Mouse (Mus musculus) heart, embryonic 15.5 days (tissue): ENCODE results near the gene Vps37d. TPM values are rescaled to one million over a fixed set of nuclear protein-coding genes. Genes with fewer than 3 reads are reported as not detected.

ENCODE experiments used
- ATAC-seq: fragments of 200-750 bp; cut with Nextera tagmentation; replicated peaks from 2 replicates; pipeline ENCODE4 v1.8.0; 2017; ENCODE audit warnings: low read depth, moderate TSS enrichment; ENCODE audit not compliant: insufficient number of reproducible peaks, insufficient read depth, low FRiP score
- H3K27ac ChIP-seq: fragments of 300-500 bp; sonication (generic); 2 replicates; pipeline ENCODE4 v1.5.1; 2015; ENCODE audit warnings: mild to moderate bottlenecking, inconsistent platforms
- H3K27me3 ChIP-seq: fragments of 300-500 bp; sonication (generic); 2 replicates; pipeline ENCODE4 v1.6.1; 2015; ENCODE audit warnings: inconsistent platforms
- H3K36me3 ChIP-seq: fragments of 300-500 bp; sonication (generic); 2 replicates; pipeline ENCODE4 v1.6.1; 2015; ENCODE audit warnings: mild to moderate bottlenecking, inconsistent platforms
- H3K4me1 ChIP-seq: fragments of 300-500 bp; sonication (generic); replicated peaks from 2 replicates; pipeline ENCODE4 v1.6.1; 2015; ENCODE audit warnings: inconsistent platforms
- H3K4me2 ChIP-seq: fragments of 300-500 bp; sonication (generic); 2 replicates; pipeline ENCODE4 v1.6.1; 2015; ENCODE audit warnings: inconsistent platforms, mild to moderate bottlenecking, moderate library complexity
- H3K4me3 ChIP-seq: fragments of 300-500 bp; sonication (generic); 2 replicates; pipeline ENCODE4 v1.5.1; 2015; ENCODE audit warnings: mild to moderate bottlenecking, inconsistent platforms
- H3K9ac ChIP-seq: fragments of 300-500 bp; sonication (generic); 2 replicates; pipeline ENCODE4 v1.6.1; 2015; ENCODE audit warnings: mild to moderate bottlenecking, inconsistent platforms
- H3K9me3 ChIP-seq: fragments of 300-500 bp; sonication (generic); replicated peaks from 2 replicates; pipeline ENCODE4 v1.6.1; 2016; ENCODE audit warnings: inconsistent platforms
- WGBS: fragments of 180-500 bp; shearing (Covaris S2); methylation state at CpG from one replicate; pipeline ENCODE4 v1.1.7; 2015; ENCODE audit warnings: mixed read lengths; 5-methylcytosine and 5-hydroxymethylcytosine counted together
- polyA plus RNA-seq: library from polyadenylated mRNA; unstranded; fragments of >200 nt; fragmentation: Nextera tagmentation; extraction: Ambion mirVana; gene quantifications from 2 replicates; pipeline ENCODE4 v1.2.1, GENCODE M21; 2015

Gene Vps37d
- polyA plus RNA-seq, 1 experiment from 2014 or later: 2.5 TPM

DNA sequence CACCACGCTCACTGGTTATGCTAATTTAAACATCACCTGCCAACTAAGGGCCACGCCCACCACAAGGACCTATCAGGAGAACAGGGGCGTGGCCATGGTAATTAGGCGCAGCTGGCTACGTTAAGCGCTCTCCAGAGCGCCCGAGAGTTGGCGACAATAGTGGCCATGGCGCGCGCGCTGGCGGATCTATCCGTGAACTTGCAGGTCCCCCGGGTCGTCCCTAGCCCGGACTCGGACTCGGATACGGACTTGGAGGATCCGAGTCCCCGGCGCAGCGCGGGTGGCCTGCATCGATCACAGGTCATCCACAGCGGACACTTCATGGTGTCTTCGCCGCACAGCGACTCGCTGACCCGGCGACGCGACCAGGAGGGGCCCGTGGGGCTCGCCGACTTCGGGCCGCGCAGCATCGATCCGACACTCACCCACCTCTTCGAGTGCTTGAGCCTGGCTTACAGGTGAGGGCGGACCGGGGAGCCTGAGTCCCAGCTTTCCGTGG lies 28.7 kb upstream of the Vps37d start:
- ATAC-seq: peak; percentile 63
- Histone ChIP-seq H3K9me3 (no peaks in the 10 kb centered on the region), H3K4me1 (peaks cover 19% of the 10 kb centered on the region), H3K36me3 (no peaks in the 10 kb centered on the region), H3K4me3 (peak overlapping the region; percentile 56), H3K27me3 (peaks cover 69% of the 10 kb centered on the region), H3K27ac (no peak overlapping the region), H3K9ac (peak overlapping the region; percentile 56), H3K4me2 (peak overlapping the region; percentile 94)
- WGBS: under 1% methylated on average over 48 of the region's 48 CpGs

DNA sequence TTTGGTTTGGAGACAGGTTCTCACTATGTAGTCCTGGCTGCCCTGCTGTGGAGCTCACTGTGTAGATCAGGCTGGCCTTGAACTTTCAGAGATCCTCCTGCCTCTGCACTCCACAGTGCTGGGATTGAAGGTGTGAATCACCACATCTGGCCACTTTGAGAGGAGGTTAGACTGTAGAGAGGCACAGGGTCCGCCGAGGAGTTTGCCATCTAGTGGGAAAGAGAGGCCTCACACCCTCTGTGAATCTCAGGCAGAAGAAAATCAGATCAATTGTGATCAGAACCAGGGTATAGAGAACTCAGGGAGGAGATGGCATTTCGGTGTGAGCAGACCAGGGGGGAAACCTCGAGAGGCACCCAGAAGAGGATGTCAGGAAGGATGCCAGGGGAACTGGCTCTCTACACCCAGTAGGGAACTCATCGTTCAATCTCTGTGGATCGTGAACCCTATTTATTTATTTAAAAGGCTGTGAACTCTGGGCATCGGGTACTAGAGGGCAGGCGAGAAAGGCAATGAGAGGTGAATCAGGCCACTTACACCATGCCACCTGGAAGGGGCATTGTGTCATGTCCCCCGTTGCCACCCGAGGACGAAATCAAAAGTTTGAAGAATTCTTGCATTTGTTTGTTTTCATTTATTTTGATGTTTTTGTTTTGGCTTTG lies 26.1 kb upstream of the Vps37d start:
- Histone ChIP-seq H3K36me3 (no peaks in the 10 kb centered on the region), H3K4me2 (no peak overlapping the region), H3K27ac (no peak overlapping the region), H3K27me3 (peaks cover 53% of the 10 kb centered on the region), H3K4me3 (no peak overlapping the region), H3K9ac (no peak overlapping the region), H3K9me3 (no peaks in the 10 kb centered on the region), H3K4me1 (peaks cover 19% of the 10 kb centered on the region)
- no peak for ATAC-seq
- WGBS: 58% methylated on average over 11 of the region's 11 CpGs

DNA sequence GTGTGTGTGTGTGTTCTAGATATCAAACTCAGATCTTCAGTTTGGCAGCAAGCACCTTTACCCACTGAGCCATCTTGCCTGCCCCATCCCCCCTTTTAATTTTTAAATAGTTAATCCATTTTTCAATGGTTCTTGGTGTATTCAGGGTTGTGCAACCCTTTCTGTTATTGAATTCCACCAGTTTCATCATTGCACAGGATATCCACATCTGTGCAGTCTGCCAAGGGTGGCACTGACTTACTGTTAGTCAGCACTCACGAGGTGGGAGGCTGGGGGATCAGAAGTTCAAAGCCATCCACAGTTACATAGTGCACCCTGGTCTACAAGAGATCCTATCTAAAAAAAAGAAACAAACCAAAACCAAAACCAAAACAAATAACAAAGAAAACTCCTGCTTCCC lies 22.9 kb upstream of the Vps37d start:
- Histone ChIP-seq H3K9me3 (no peaks in the 10 kb centered on the region), H3K4me3 (no peak overlapping the region), H3K36me3 (no peaks in the 10 kb centered on the region), H3K4me2 (no peak overlapping the region), H3K4me1 (no peaks in the 10 kb centered on the region), H3K27me3 (peaks cover 32% of the 10 kb centered on the region), H3K9ac (no peak overlapping the region), H3K27ac (no peak overlapping the region)
- no peak for ATAC-seq
- 56% methylated on average over 1 of the region's 1 CpGs for WGBS

DNA sequence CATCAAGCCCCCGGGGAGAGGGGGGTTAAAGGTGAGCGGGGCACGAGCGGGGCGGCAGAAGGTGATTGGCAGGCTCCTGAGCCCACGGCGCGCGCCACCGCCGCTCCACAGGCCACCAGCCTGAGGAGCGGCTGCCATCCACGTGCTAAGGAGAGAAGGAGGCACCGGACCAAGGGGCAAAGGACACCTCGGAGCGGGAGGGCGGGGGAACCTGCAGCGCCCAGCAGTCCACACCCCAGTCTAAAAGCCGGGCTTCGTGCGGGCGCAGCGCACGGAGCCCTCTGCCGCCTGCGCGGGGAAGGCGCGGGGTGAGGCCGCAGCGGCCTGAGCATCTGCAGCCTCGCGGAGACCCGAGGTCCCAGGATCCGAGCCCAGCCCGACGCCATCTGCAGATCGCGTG lies 11.6 kb upstream of the Vps37d start, which contains the start of gene Mlxipl:
Gene Mlxipl, plus strand, starts transcription at position 238 of the 400 bp plus-strand sequence.
- peak within 1 kb of the TSS; percentile 49 for H3K4me2 ChIP-seq
- no peak for ATAC-seq

DNA sequence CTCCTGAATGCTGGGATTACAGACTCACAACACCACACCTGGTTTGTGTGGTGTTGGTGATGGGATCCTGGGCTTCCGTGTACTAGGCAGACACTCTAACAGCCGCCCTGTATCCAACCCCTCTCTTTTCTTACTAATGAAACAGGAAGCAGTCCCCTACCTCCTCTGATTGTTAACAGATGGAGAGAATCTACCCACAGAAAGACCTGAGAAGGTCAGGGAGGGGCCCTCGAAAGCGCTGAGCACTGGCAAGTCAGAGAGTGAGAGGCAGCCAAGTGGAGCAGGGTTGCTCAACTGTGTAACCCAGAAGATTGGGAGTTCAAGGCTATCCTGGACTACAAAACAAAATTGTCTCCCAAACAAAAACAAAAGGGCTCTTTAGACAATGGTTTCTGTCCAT lies 8.8 kb upstream of the Vps37d start:
- Histone ChIP-seq H3K27ac (no peak overlapping the region), H3K9me3 (no peaks in the 10 kb centered on the region), H3K27me3 (peaks cover 63% of the 10 kb centered on the region), H3K4me1 (peaks cover 5% of the 10 kb centered on the region; the same call in 1 of the 2 replicates), H3K4me2 (no peak overlapping the region), H3K36me3 (no peaks in the 10 kb centered on the region), H3K4me3 (no peak overlapping the region), H3K9ac (no peak overlapping the region)
- 56% methylated on average over 4 of the region's 4 CpGs for WGBS
- no peak for ATAC-seq

More for the DNA sequence above, 11.6 kb upstream of the Vps37d start, which contains the start of gene Mlxipl:
- Histone ChIP-seq H3K27me3 (peaks cover 78% of the 10 kb centered on the region), H3K9ac (no peak within 1 kb of the TSS), H3K4me1 (peaks cover 5% of the 10 kb centered on the region; the same call in 1 of the 2 replicates), H3K9me3 (no peaks in the 10 kb centered on the region), H3K27ac (no peak within 1 kb of the TSS), H3K36me3 (no peaks in the 10 kb centered on the region), H3K4me3 (peak within 1 kb of the TSS; percentile 23)
- WGBS: 3% methylated on average over 38 of the region's 39 CpGs

DNA sequence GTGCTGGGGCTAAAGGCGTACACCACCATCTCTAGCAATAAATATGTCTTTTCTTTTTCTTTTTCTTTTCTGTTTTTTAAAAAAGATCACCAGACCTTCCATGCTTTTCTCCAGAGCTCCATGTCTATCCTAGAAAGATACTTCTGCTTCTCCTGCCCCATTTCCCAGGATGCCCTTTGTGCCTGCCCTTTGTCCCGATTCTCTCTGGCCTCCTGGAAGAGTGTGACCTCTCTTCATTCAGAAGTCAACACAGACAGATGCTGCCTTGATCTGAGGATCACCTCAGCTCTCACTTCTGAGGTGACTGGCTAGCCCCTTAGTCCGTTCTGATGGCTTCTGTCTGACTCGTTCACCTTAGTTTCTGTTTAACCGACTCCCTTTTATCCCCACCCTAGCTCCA lies 2.5 kb upstream of the Vps37d start:
- no peak for ATAC-seq
- Histone ChIP-seq H3K27ac (no peak overlapping the region), H3K27me3 (peaks cover 8% of the 10 kb centered on the region), H3K4me1 (peaks cover 12% of the 10 kb centered on the region), H3K9me3 (no peaks in the 10 kb centered on the region), H3K9ac (no peak overlapping the region), H3K4me2 (no peak overlapping the region), H3K36me3 (no peaks in the 10 kb centered on the region), H3K4me3 (no peak overlapping the region)
- 72% methylated on average over 5 of the region's 5 CpGs for WGBS

DNA sequence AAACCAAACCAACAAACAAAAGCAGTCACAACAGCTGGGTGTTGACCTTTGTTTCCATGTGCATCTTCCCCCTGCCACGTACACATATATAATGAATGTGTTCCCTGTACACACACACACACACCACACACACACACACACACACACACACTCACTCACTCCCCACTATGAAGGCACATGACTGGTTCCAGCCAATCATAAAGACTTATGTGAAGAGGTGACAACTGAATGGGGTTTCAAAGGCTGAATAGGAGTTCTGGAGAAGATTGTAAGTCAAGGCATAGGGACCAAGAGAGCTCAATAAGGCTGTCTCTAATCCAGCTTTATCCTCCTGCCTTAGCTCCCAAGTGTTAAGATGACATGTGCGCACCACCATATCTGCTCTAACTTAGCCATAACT lies 1.5 kb upstream of the Vps37d start:
- no peak overlapping the region for H3K4me3 ChIP-seq
- peaks cover 12% of the 10 kb centered on the region for H3K4me1 ChIP-seq
- WGBS: 90% methylated on average over 2 of the region's 2 CpGs
- no peaks in the 10 kb centered on the region for H3K36me3 ChIP-seq
- no peak overlapping the region for H3K4me2 ChIP-seq
- no peak overlapping the region for H3K9ac ChIP-seq
- no peaks in the 10 kb centered on the region for H3K9me3 ChIP-seq
- ATAC-seq: no peak
- H3K27me3 ChIP-seq: peaks cover under 1% of the 10 kb centered on the region
- no peak overlapping the region for H3K27ac ChIP-seq

DNA sequence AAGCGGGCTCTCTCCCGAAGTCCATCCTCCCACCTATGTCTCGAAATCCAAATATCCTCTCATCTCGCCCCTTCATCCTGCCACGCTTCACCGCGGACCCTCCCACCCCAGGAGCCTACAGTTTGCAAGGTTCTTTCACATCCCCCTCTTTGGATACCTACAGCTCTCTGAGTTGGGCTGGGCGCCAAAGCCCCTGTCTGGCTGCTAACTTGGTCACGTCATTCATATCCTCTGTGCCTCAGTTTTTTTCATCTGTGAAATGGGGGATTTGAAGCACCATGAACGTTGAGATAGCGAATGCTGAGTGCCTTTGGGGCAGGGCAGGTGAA lies 380 bp upstream of the Vps37d start:
- Histone ChIP-seq H3K27me3 (no peaks in the 10 kb centered on the region), H3K4me1 (peaks cover 17% of the 10 kb centered on the region), H3K9me3 (no peaks in the 10 kb centered on the region), H3K9ac (peak overlapping the region; percentile 86), H3K36me3 (no peaks in the 10 kb centered on the region), H3K4me3 (peak overlapping the region; percentile 83), H3K4me2 (peak overlapping the region; percentile 99), H3K27ac (no peak overlapping the region)
- ATAC-seq: peak; percentile 3; the same call in 1 of the 2 replicates
- under 1% methylated on average over 11 of the region's 11 CpGs for WGBS

DNA sequence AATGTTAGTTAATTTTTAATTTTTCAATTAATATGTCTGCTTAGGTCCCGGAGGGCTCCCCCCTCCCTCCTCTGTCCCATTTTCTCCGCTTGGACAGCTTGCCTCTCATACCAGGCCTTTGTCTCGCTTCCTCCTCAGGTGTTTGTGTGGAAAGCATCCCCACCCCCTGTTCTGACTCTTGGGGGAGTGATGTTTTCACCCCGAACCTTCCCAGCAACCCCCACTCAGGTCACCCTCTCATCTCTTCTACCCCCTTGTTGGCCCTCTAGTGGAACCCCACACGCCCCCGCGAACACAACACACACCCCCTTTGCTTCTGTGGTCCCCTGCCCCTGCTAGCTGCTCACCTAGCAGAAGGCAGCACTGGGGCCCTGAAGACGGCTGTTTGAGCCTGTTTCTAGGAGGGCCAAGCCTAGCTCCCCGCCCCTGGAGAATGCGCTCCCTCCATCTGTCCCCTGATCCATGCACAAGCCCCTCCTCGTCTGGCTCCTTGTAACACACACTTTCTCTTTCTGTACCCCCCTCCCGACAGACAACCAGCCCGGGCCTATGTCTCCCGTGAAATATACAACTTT lies 1.0 kb downstream of the Vps37d start:
- peak overlapping the region; percentile 83 for H3K4me3 ChIP-seq
- H3K4me2 ChIP-seq: peak overlapping the region; percentile 99
- WGBS: 37% methylated on average over 14 of the region's 14 CpGs
- ATAC-seq: 0 out of 2 replicates have a peak, but pooled peaks have one; percentile 3
- H3K36me3 ChIP-seq: no peaks in the 10 kb centered on the region
- no peaks in the 10 kb centered on the region for H3K27me3 ChIP-seq
- no peaks in the 10 kb centered on the region for H3K9me3 ChIP-seq
- peaks cover 17% of the 10 kb centered on the region for H3K4me1 ChIP-seq
- peak overlapping the region; percentile 86 for H3K9ac ChIP-seq
- peak overlapping the region; percentile 3; the same call in 1 of the 2 replicates for H3K27ac ChIP-seq

DNA sequence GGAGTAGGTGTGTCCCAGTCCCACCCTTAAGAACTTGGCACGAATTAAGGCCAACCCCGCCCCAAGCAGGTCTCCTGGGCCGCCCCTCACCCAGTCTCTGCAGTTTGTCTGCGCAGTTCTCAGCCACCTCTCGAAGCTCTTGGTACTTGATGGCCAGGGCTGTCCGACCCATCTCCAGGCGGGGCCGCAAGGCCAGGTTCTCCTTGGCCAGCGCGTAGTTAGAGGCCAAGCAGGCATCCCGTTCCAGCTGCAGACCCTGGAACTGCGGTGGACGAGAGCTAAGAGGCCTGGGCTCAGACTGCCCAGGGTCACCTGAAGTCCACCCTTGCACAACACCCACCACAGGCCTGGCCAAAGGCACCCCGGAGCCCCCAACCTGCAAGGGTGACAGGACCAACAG lies 1.7 kb downstream of the Vps37d start:
- Histone ChIP-seq H3K4me2 (no peak overlapping the region), H3K9ac (no peak overlapping the region), H3K36me3 (no peaks in the 10 kb centered on the region), H3K27ac (no peak overlapping the region), H3K9me3 (no peaks in the 10 kb centered on the region), H3K4me3 (no peak overlapping the region), H3K27me3 (no peaks in the 10 kb centered on the region), H3K4me1 (peaks cover 17% of the 10 kb centered on the region)
- WGBS: 85% methylated on average over 14 of the region's 14 CpGs
- ATAC-seq: no peak

DNA sequence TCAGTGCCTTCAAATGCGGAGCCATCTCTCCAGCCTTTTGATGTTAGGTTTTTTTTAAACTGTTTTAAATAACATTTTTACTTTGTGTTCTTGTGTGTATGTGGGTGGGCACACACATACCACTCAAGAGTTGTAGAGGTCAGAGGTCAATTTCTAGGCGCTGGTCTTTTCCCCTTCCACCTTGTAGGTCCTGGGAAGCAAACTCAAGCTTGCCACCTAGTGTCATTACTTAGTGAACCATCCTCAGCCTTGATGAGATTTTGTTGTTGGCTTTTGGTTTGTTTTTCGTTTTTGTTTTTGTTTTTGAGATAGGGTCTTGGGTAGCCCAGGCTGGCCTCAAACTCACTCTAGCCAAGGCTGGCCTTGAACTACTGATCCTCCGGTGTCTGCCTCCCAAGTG lies 2.4 kb downstream of the Vps37d start:
- no peak overlapping the region for H3K27ac ChIP-seq
- ATAC-seq: no peak
- peaks cover 17% of the 10 kb centered on the region for H3K4me1 ChIP-seq
- no peaks in the 10 kb centered on the region for H3K27me3 ChIP-seq
- H3K4me3 ChIP-seq: no peak overlapping the region
- H3K4me2 ChIP-seq: no peak overlapping the region
- H3K36me3 ChIP-seq: no peaks in the 10 kb centered on the region
- H3K9ac ChIP-seq: no peak overlapping the region
- 54% methylated on average over 4 of the region's 4 CpGs for WGBS
- no peaks in the 10 kb centered on the region for H3K9me3 ChIP-seq
